Mouse (Mus musculus) megakaryocyte, adult 5-6 weeks (primary cell): ENCODE data around the gene Mfsd12. TPM values are rescaled to one million over a fixed set of nuclear protein-coding genes. Genes with fewer than 3 reads are reported as not detected.
A peak's percentile ranks its signal among the peaks of the same experiment; 100 is the strongest.

Experiments
- ATAC-seq: 2 replicates; pipeline ENCODE4 v1.8.0; 2016; ENCODE audit warnings: mild to moderate bottlenecking, inconsistent platforms; ENCODE audit not compliant: poor library complexity, severe bottlenecking
- total RNA-seq, 2 experiments: library from RNA; stranded (forward) in 1 of 2; stranded (reverse) in 1 of 2; fragments of 153-499, 151-499 nt in 1 of 2; fragments of 221-1000, 200-1000 nt in 1 of 2; gene quantifications; 2 replicates each; pipeline versions ENCODE4 v1.2.3 to v1.2.4; 2015 to 2017

The Mfsd12 gene
- total RNA-seq, 2 experiments from 2014 or later = 4.1 to 7.4 TPM

DNA sequence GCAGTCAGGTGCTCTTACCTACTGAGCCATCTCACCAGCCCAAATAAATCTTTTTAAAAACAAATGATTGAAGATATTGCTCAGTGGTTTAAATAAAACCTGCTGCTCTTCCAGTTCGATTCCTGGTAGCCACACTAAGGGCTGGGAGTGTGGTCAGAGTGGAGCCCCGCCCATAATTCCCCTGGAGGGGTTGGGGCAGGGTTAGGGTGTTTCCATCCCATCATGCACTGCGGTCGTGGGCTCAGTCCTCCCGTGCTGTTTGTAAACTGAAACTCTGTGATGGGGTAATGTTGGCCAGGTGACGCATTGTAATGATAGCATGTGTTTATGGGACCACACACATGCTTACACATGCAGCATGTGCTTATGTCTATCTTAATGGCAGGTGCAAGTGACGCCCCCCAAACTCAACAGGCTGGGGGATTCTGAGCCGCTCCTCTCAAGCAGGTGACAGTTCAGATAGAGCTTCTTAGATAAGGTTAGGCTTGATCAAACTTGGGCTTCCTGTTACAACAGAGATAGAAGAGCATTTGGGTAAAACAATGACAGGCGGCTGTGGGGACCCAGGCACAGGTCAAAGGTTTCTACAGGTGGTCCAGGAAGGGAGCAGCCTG, 5.5 kb upstream of the Mfsd12 start:
- peak; percentile 25 for ATAC-seq

- no peak for ATAC-seq
Observed at GRCm38 (mm10) chr10:81354738-81355477, 2.4 kb upstream of the Mfsd12 start.

DNA sequence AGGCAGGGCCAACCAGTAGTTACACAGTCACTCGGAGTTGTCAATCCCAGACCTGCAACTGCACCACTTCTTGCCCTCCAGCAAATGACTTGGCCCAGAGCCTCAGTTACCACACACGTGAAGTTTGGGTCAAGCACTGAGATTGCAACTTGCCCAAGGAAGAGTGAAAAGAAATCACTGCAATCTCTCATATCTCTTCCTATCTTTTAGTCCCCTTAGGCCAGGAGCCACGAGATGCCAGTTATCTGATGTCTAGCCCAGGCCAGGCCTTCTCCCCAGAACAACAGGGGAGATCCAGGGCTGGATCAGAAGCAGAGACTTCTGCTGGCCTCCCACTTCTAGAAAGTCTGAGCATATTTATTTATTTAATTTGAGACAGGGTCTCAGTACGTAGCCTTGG, 1.8 kb upstream of the Mfsd12 start:
- no peak for ATAC-seq

DNA sequence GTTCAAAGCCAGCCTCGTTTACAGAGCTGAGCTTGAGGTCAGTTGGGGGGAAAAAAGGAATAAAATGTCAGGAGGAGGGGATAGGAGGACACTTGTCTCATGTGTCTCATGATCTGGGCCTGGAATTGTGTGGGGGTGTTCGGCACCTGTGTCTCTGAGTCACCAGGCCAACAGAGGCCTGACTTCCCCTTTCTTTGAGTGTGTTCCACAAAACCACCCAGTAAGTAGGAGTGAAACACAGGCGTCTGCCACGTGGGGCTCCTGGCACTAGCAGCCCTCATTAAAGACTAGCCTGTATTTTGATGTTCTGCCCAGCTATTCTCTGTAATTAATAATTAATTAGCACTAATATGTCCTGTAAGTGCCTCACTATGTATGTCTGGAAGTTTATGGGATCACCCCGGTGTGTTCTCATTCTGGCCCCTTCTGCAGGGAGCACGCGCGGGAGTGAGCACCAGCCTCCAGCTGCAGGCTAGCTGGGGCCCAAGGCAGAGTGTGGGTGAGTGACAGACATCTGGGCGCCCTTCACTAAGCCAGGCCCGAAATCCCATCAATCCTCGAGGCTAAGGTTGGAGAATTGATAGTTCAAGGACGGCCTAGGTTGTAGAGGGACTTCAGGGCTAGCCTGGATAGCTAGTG, 820 bp upstream of the Mfsd12 start:
- ATAC-seq = peak; percentile 67

GRCm38 (mm10) chr10:81358209-81358608, 918 bp downstream of the Mfsd12 start:
- no peak for ATAC-seq

- ATAC-seq = peak; percentile 54
Observed at GRCm38 (mm10) chr10:81358841-81359240, 1.6 kb downstream of the Mfsd12 start.

DNA sequence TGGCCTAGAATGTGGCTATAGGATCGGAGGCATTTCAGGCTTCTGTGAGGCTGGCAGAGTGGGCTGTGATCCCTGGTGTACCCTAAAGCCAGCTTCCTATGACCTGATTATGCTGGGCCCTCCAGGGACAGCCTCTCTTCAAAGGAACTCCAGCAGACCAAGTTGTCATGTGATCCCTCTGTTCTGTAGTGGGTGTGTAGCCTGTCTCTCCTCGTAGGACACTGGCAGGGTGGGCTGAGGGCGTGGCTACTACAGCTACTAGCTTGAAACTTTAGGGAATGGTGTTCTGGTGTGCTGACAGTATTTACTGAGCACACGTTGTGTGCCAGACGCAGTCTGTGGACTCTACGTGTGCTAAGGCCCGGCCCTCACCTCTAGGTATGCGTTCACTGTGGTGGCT, 3.4 kb downstream of the Mfsd12 start:
- ATAC-seq = no peak

- no peak for ATAC-seq
Observed at GRCm38 (mm10) chr10:81362336-81362949, 5.2 kb downstream of the Mfsd12 start.

- ATAC-seq = no peak
Observed at GRCm38 (mm10) chr10:81363436-81364346, 6.4 kb downstream of the Mfsd12 start.

- ATAC-seq = no peak
Observed at GRCm38 (mm10) chr10:81364666-81365065, 7.4 kb downstream of the Mfsd12 start.

DNA sequence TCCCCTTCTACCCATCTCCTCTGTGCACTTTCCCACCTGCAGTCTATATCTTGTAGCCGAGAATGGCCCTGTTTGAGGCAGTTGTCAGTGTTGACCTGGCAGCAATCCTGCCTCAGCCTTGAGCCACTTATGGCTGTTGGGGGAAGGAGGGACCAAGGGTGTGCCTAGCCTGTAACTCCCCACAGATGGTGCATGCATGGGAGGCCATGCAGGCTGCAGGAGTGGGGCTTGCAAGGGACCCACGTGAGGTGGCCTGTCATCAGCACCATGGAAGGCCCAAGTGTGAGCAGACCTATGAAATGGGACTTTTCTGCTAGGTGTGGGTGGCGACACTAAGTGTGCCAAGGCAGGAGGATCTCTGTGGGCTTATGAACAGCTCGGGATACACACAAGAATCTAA, 7.8 kb downstream of the Mfsd12 start:
- ATAC-seq = no peak

DNA sequence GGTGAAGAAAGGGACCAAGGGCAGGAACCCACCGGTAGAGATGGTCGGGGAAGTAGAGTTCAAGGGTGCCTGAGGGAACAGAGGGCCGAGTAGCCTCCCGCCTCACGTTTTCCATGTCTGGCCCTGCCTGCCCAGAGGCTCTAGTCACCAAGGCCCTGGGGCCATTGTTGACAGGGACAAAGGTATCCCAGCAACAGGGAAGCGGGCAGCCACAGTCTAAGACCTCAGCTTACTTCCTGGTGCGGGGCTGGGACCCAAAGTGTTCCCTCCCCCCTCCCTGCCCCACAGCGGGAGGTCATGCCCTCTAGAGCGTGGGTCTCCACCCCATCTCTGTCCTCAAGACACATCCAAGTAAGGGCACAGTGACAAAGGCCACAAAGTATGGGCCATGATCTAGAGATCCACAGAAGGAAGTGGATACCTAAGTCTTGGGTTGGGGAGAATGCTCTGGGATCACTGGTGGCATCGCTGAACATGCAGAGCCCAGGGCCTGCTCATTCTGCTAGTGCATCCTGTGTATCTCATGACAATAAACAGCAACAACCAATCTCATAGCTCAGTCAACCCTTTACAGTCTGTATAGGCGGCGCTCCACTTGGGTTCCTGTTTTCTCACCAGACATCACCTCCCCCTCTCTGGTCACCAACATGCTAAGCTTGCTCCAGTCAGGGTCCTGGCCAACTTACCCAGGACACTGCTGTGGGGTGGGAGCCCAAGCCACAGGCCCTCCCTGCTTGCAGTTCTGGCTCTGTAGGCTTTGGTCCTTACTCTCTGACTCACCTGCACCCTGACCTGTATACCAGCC, 8.6 kb downstream of the Mfsd12 start, which contains the start of gene 4930404N11Rik:
Gene 4930404N11Rik (minus strand): TSS at position 145 of the 805 bp plus-strand sequence.
- peak; percentile 62 for ATAC-seq

GRCm38 (mm10) chr10:81366477-81367206, 9.4 kb downstream of the Mfsd12 start:
- ATAC-seq = no peak

- no peak for ATAC-seq
Observed at GRCm38 (mm10) chr10:81367207-81367495, 9.9 kb downstream of the Mfsd12 start.

DNA sequence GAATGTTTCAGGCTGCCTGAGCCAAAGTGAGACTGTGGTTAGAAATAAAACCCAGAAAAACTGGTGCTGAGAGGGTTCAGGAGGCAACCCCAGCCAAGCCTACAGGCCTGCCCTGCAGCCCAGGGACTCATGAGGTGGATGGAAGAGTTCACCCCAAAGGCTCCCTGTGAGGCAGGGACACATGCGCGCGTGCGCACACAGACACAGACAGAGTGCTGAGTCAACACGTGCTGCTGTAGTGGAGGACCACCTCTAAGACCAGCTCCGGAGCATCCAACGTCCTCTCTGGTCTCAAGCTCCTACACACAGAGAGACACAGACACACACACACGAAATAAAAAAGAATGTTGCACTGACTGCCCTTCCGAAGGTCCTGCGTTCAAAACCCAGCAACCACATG, 18.0 kb downstream of the Mfsd12 start:
- no peak for ATAC-seq

DNA sequence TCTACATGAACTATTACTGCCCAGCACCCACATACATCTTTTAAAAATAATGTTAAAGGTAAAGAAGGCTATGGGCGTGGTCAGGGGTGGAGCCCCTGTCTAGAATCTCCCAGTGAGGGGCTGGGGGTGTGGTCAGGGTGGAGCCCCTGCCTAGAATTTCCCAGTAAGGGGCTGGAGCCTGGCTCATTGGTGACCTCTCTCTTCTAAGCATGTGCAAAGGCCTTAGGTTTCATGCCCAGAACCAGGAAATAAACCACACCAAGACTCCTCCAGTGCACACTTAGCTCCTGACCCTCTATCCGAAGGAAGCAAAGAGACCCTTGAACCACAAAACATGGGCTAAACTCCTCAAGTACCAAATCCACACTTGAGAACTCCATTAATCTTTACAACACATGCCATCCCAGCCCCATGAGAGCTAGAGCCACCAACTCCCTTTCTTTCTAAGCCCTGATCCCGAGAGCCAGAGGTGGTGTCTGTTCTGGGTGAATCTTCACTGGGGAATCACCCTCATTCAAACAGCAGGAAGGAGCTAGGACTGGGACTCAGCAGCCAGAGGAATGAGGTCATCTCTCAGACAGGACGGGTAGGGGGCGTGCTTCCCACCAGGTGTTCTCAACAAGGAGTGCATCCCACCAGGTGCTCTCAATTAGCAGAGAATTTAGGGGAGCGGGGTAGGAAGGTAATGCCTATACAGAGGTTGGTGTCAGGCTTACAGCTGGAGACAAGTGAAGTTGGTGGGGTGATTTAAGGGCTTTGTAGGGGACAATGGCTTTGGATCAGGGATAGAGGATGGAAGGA, 19.5 kb downstream of the Mfsd12 start:
- no peak for ATAC-seq

DNA sequence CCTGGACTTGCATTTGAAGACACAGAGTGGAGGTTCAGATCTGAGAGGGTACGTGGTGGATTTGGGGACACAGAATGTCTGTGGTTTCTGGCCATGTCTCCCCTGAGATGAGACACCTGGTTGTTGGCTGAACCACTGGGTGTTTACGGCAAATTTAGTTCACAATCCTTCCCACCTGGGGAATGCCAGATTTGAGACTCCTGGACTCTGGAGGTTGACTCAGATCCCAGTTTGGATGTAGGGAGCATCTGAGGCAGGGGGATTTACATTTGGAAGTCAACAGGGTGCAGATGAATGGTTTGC, 20.0 kb downstream of the Mfsd12 start:
- no peak for ATAC-seq

DNA sequence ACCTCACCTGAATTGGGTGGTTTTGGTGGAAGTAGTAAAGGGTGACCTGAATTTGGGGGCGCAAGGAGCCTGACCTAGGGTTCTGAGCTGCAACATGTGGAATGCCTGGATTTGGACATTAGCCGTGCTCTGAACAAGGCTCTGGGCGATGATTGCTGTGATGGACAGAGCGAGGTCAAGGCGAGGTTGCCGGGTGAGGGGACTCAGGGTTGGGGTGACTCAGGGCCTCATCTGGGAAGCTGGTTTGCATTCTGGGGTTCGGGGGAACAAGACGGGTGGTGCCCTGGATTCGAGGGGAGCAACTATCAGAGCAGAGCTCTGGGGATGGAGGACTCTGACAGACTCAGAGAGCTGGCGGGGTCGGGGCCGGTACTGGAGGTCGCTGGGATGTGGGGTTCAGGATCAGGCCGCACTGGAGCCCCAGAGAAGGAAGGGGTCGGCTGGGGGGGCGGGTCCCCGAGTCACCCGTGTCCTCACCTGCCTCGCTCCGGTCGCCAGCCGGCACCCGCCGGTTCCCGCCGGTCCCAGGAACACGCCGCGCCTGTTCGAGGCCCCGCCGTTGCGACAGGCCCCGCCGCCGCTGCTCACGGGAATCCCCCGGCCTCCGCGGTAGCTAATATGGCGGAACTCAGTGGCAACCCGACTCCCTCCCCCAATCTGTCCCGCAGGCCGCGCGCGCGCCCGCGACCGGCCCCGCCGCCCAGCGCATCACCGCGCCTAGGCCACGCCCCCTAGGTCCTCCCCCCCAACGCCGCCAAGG, 20.7 kb downstream of the Mfsd12 start, which contains the start of gene Fzr1:
Gene Fzr1 (minus strand): TSS at position 724 of the 760 bp plus-strand sequence.
- no peak for ATAC-seq
